Mouse (Mus musculus) urinary bladder, postnatal 36 days (tissue): ENCODE measurements around the gene Fbxl20.
A peak's percentile ranks its signal among the peaks of the same experiment; 100 is the strongest.

ENCODE experiments used
- DNase-seq, 2 experiments: peaks; one replicate each; pipeline ENCODE4 v3.0.0; 2022; ENCODE audit warnings: low spot score in 2 of 2, mixed read lengths in 1 of 2

Gene Fbxl20

DNA sequence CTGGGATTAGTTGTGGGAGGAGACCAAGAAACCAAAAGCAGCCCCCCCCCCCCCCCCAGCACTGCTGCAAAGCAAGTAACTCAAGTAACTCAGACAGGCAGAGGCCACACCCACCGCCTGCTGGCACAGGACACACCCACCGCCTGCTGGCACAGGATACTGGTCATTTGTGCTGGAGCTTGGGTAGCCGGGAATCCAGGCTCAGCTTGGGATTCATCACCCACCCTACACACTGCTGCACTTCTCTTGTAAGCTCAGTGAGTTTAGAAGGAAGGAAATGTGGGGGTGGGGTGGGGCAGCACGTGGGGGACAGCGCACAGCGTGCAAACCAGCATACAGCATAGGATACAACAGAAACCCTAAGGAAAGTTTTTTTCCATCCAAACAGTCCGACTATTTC, 62.0 kb downstream of the Fbxl20 start:
- peak; percentile 13 to 47 for DNase-seq

DNA sequence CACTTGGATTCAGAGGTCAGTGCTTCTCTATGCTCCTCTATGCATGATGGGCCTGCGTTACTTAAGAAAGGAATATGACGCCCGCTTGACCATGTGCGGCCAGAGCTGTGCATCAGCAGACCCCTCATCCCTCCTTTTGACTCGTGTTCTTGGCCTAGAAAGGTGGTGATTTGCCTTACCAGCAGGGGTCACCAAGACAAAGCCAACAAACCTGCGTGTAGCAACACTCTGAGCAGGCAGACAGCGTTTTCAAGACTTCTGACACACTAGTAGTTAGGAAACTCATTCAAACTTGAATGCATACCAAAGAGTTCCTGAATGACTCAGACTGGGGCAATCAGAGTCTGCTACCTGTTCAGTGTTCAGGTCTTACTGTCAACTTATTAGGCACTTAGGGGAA, 63.6 kb downstream of the Fbxl20 start:
- DNase-seq = no peak

DNA sequence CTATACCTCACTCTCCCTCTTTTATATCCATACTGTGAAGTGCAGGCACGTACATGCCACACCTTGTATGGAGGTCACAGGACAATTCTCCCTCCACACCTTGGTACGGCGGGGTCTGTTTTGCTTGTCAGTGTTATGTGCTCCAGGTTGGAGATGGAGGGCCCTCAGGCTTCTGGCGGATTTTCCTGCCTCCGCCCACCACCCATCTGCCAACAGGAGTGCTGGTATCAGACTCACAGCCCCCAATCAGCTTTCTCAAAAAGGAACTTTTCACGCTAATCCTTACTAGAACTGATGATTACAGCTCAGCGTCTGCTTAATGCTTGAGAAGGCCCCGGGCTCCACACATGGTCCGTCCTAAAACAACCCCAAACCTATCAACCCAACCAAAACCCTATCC, 64.1 kb downstream of the Fbxl20 start:
- no peak for DNase-seq

DNA sequence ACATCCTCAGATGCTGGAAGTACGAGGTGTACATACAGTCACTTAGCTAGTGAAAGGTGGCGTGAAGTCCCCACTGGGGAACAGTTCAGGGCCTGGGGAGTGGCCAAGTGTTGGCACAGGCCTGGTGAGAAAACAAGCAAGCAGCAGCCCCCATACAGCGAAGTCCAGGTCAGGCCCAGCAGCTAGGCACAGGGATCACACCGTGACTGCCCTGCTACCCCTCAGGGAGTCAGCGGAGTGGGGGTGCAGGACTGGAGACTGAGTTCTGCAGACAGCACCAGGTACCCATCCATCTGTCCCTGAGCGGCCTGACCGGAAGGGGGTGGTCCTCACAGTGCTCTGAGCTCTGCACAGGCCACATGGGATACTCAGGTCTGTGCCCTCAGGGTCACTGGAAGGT, 67.5 kb downstream of the Fbxl20 start:
- DNase-seq = no peak

DNA sequence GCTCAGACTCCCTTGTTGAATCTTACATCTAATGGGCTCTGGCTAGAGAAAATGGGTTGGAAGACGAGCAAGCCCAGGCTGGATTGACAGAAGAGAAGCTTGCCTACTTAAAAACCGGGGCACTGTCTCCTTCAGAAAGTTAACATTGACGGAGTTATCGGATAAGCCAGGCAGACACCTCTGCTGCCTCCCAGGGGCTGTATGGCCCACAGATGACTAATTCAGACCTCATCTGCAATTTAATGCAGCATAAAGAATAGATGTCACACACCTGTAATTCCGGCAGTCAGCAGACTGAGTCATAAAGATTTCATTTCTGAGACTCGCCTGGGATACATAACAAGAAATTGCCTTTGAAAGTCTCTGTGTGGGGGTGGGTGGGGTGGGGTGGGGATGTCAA, 69.8 kb downstream of the Fbxl20 start:
- no peak for DNase-seq

DNA sequence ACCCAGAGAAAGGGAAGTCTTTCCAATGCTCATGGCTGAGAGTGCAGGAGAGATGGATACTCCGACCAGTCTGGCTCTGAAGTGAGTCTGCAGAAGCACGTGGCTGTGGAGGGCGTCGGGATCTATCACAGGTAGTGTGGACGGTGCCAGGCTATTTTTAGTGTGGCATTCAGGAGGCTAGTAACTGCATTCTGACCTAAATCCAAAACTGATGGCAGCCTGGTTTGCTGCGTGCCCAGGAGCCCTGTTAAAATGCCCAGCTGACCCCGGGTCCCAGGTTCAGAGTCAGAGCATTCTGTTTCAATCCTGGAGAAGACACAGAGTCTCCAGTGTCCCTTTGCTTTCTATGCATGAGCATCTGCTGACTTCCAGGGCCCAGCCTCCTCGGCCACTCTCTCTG, 73.1 kb downstream of the Fbxl20 start:
- no peak for DNase-seq

DNA sequence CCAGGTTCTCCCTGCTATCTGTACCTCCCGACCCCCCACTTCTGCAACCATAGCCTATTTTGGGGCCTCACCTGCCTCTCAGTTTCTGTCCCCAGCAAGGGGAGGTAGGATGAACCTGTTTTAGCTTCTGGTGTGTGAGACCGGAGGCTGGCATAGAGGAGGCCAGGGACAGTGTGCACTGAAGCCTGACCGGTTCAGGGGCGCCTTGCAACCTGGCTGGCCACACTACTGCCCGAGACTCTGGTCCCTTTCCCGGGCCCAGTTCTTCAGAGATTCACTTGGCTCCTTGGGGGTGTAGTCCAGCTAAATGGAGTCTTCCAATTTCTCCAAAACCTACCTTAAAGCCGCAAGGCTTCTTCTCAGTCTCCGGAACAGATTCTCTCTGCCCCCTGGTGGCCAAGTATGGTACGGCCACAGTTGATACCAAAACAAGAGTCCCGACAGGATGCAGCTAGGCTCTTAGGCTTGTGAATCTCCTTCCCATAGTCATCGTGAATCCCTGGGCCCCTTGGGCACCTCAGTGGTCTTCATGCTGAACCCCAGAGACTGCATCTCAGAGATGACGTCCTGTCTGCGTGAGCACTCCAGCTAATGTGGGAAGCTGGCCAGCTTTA, 74.9 kb downstream of the Fbxl20 start:
- peak; percentile 82 to 86 for DNase-seq

DNA sequence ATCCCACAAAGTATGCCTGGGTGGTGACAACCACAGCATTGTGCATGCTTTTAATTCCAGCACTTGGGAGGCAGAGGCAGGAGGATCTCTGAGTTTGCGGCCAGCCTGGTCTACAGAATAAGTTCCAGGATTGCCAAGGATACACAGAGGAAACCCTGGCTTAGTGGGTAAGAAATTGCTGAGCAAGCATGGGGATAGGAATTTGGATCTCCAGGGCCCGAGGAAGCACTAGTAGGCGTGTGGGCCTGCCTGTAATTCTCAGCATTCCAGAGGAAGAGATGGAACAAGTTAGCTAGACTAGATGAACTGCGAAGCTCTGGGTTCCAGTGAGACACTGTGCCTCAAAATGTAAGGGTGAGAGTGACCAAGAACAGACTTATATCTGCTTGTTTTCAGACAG, 76.8 kb downstream of the Fbxl20 start:
- no peak for DNase-seq

DNA sequence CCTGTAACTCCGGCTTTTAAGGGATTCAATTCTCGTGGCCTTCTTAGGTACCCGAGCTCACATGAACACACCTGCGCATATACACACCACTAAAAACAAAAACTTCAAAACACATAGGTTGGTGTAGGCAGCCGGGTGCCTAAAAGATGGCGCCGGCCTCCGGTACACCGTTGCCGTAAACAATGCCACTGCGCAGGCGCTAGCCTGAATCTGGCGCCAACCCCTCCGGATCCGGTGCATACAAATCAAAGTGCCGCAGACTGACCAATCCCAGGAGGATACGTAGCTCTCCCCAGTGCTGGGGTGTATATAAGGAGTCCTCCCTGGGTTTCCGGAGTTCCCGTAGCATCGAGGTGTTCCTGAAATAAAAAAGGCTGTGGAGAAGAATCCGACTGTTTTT, 82.9 kb downstream of the Fbxl20 start:
- DNase-seq = no peak

DNA sequence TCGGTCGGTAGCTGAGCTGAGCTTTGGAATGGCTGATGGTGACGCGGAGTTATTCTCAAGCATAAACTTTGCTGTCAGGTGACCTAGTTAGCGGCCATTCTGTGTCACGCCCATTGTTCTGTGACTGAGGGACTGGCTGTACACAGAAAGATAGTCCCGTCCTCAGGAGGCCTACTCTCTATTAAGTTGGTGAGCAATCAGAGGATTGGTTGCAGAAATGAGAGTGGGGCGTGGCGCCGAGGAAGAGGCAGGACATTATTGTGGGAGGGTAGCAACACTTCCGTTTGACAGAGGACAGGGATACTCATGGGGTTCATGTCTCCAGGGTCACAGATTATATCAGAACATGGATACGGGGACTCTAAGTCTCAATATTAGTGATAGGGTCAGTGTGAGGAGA, 84.0 kb downstream of the Fbxl20 start:
- DNase-seq = no peak

DNA sequence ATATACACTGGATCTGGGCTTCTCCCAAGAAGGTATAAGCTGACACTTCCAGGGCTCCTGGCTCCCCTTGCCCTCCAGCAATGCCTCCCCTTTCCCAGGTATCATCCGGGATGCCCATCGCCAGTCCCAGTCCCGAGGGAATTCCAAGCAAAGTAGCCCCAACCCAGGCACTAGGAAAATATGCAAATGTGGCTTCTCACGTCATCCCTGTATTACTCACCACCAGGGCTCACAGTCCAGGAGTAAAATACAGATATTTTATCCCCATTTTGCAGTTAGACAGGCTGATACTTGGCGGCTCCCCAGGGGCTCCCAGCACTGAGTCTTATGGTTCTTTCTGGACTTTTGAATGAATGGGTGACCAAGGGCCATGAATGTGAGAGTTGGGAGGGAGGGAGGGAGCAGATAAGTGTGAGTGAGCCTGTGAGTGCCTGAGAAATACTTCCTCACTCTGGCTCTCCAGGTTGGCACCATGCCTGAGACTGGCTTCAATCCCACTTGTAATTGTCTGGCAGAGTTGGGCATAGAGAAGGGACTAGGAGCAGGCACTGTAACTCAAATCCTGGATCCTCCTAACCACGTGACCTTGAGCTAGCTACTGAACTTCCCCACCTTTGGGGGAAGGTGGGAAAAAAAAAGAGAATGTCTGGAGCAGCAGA, 88.2 kb downstream of the Fbxl20 start:
- peak in 1 of 2 experiments; percentile 60 for DNase-seq

DNA sequence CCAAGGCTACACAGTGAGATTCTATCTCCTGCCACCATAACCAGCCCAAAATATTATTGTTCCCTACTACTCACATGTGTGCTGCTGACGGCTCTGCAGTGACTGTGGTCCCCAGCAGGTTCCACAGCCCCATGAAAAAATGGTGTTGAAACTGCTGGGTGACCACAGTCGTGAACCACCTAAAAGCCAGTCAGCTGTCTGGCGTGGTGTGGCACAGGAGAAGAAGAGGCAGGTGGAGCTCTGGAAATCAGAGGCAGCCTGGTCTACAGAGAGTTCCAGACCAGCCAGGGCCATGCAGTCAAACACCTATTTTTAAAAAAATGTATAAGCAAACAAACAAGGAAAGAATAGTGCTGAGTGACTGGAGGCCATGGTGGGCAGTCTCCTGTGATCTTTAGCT, 88.8 kb downstream of the Fbxl20 start:
- DNase-seq = no peak

DNA sequence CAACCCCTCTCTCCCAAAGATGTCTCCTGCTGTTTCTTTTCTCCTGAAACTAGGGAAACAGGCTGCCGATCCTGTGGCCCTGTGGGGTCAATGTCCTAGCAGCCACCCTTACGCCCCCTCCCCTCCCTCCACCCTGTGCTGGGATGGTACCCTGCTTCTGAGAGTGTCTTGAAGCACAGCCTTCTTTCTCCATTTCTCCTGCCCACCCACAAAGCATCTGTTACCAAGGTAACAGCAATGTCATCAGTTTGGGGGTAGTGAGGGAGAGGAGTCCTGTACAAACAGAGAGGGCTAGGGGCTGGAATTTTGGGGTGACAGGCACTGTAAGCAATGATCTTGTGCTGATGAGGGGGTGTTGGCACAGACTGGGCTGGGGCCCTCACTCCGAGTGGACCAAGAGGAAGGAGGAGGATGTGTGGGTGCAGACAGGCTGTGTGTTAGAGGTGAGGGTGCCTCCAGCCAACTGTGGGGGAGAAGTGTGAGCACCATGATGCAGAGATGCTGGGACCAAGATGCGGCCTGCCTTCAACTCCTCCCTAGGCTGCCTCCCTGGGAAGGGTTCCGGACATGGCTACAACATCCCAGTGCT, 90.0 kb downstream of the Fbxl20 start:
- DNase-seq = no peak

DNA sequence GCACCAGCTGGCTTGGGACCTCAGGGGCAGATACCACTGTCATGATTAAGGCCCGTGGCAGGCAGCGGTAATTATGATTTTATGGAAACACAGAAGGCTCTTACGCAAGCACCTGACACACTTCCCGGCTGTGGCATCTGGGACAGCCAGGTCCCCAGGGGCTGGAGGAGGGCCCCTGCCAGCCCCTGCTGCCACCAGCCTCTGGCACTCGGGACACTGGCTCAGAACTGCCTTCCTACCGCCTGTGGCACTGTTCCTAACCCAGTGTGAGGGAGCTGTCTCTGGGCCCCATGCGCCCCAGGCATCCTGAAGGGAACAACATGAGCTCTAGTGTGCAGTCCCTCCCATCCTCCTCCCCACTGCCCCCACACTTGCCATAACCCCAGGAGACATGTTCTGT, 90.5 kb downstream of the Fbxl20 start:
- peak in 1 of 2 experiments; percentile 40 for DNase-seq

DNA sequence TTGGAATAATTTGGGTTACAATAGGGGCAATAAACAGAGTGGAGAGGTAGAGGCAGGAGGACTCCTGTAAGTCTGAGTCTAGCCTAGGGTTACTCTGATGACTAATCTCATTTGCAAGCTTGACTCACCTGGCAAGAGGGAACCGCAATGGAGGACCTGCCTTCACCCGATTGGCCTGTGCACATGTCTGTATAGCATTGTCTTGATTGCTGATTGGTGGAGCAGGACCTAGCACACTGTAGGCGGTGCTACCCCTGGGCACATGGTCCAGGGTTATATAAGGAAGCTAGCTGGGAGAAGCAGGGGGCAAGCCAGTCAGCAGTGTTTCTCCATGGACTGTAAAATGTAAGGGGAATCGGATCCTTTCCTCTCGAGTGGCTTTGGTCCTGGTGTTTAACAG, 92.2 kb downstream of the Fbxl20 start:
- no peak for DNase-seq

DNA sequence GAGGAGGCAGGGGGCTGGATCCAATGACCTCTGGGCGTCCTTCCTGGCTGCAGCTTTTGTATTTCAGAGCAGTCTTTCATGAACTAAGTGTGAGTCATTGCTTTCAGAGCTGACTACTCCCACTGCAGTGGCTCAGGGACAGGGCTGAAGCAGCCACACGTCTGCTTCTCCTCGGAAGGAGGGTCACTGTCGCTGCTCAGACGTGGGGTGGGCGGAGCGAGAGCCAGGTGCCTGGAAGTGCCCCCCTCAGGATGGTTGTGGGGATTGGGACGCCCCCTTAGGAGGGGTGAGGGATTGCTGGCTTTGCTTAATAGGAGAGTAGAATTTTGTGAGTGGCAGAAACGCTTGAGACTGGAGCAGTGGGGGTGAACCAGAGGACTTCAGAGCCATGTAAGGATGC, 92.7 kb downstream of the Fbxl20 start:
- no peak for DNase-seq

DNA sequence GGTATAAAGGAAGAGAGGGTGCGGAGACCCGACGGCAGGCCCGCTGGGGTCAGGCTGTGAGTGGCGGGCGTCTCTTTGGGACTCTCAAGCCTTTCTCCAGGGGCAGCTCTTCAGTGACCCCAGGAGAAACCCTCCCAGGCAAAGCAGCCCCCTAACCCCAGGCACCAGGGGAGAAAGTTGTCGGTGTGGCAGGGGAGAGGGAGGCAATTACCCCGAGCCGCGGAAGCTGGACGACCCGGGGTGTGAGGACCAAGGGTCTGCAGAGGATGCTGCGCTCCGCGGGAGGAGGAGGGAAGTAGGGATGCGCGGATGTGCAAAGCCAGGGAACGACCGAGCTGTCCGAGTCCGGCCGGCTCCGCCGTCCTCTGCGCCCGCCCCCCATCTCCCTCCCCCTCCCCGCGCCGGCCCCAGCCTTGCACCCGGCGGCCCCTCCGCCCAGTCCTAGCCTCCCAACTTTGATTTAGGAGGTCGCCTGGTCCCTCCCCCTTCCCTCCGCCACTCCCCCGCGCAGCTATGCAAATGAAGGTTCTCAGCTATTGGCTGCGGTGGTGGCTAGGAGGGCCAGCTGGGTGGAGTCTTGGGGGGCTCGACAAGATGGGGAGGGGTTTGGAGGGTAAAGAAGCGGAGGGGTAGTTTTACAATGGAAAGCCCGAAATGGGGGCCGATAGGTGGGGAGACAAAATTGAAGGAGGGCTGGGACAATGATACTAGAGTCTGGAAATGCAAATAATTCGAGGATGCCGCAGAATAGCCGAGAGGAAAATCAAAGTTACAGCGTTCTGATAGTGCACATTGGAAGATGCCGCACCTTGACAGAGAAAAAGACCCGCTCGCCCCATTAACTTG, 97.0 kb downstream of the Fbxl20 start, which contains the start of gene Stac2:
Gene Stac2 (minus strand): TSS at position 474 of the 846 bp plus-strand sequence.
- DNase-seq = peak; percentile 42 to 69

DNA sequence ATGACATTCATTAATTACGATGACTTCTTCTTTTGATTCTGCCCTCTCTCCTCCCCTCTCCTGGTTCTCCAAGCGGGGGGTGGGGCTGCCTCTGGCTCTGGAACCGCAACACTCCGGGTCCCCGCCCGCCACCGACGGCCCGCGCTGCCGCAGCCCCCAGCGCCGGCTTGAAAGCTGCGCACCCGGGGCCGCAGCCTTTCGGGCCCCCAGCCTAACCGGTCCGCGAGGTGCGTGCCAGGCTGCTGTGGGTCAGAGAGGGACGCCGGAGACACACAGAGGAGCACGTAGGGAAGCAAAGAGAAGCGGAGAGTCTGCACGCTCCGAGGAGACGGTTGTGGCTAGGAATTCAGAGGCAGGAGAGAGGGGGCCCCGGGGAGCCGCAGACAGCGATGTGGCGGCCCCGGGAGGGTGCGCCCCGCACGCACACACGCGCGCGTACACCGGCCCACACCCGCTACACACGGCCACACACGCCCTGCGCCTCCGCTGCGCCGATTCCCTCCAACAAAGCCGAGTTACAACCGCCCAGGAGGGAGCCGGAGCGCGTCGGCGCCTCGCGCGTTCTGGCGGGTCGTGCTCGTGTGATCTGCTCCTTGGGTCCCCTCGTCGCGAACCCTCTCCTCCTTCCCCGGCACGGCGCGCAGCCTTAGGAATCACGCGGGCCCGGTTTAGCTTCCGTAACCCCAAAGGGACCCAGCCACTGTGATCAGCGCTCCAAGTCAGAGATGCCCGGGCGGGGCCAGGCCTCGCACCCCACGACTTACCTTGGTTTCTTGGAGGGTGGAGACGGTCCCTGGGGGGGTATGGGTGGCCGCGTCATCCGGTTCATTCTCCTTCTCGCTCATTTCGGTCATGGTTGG, 97.8 kb downstream of the Fbxl20 start:
- DNase-seq = no peak

DNA sequence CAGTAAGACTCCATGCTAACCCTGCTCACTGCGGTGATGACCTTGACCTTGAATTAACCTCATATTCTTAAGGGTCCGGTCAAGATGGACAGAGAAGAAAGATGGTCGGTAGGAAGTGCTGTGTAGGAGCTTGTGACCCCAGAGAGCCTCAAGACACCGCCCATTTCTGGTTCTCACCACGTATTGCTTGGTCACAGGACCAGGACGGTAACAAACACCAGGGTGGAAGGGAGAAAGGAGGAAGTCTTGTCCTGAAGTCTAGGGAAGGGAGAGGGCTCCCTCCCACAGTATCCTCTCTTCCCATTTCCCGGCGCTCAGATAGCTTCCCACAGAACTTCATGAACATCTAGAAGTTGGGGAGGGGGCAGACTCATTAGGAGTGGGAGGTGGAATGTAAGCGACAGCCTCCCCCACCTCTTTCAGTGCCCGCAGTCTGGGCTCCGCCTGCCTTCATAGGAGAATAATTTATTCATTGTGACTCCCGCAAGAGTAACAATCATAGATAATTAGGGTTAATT, 98.5 kb downstream of the Fbxl20 start:
- no peak for DNase-seq

DNA sequence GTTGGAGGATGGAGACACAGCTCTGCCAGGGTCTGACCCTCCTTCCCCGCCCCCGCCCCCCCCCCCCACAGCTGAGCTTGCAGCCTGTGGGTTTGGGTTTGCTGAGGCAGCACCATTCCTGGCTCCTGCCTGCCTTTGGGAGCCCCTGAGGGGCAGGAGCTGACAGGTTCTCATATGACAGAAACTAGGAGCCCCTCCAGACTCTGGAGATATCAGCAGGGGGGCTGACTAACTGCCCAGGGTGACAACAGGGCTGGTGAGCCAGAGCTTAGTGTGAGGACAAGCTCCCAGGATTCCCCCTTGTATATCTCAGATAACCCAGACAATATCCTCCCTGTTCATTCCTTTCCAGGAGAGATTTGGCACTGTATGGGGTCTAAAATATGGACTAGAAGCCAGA, 99.3 kb downstream of the Fbxl20 start:
- DNase-seq = no peak

DNA sequence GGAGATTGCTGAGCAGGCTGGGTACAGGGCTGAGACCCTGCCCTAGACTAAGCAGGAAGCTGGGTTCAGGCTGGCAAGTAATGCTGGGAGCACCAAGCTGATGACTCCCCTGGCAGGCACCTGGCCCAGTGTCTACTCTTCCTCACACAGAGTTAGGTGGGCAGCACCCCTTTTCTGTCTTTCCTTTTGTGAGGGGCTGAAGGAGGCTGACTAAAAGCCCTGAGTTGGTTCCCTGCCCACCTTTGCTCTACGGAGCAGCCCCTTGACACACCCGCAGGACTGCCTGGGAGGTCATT, 99.7 kb downstream of the Fbxl20 start:
- no peak for DNase-seq
